Mouse (Mus musculus) lung, adult 2 months (tissue): Measurements from ENCODE around the gene Cldn24. TPM values are rescaled to one million over a fixed set of nuclear protein-coding genes. Genes with fewer than 3 reads are reported as not detected.

Experiments used
- DNase-seq: peaks from one replicate; pipeline ENCODE4 v3.0.0; 2022
- H3K4me1 ChIP-seq: fragments of 200-500 bp; 2 replicates; pipeline ENCODE4 v1.6.1; 2011; ENCODE audit warnings: low read length; ENCODE audit not compliant: control insufficient read depth, insufficient read depth
- H3K4me3 ChIP-seq: fragments of 200-500 bp; replicated peaks from 2 replicates; pipeline ENCODE3; 2011; ENCODE audit warnings: low read depth, mild to moderate bottlenecking, control low read depth, low read length; ENCODE audit errors: extremely low read depth
- CTCF ChIP-seq: fragments of 200-500 bp; IDR thresholded peaks from 2 replicates; pipeline ENCODE4 v1.5.1; 2011; ENCODE audit warnings: mild to moderate bottlenecking, low read length, control low read depth; ENCODE audit not compliant: insufficient read depth
- POLR2A ChIP-seq: fragments of 200-500 bp; IDR thresholded peaks from 2 replicates; pipeline ENCODE4 v1.6.1; 2011; ENCODE audit warnings: low read depth, mild to moderate bottlenecking, control low read depth, low read length, borderline replicate concordance; ENCODE audit errors: extremely low read depth
- WGBS: fragments of 180-500 bp; shearing (Covaris S2); methylation state at CpG from one replicate; pipeline ENCODE4 v1.1.7; 2018; 5-methylcytosine and 5-hydroxymethylcytosine counted together
- polyA plus RNA-seq: library from polyadenylated mRNA; depleted of rRNA; stranded (reverse); fragments of >200 nt; gene quantifications from 2 replicates; pipeline ENCODE4 v1.2.3, GENCODE M21; 2012; rRNA removed

Gene Cldn24
- polyA plus RNA-seq, 1 experiment, result not detected

DNA sequence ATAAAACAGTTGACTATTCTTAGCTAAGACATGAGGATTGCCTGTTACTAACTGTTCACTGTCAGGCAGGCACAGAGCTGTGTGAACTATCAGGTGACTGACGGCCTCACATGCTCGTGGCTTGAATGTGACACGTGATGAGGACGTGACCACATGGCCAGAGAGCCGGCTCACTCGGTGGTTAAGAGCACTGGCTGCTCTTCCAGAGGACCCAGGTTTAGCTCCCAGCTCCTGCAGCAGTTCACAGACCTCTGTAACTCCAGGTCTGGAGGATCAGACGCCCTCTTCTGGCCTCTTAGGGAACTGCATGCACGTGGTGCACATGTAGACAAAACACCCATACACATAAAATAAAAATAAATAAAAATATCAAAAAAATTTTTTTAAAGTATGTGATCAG, 27.9 kb downstream of the Cldn24 start:
- DNase-seq, result no peak
- TF ChIP-seq POLR2A, result no peak
- peak; percentile 48 for TF ChIP-seq CTCF
- Histone ChIP-seq H3K4me3 (no peak overlapping the region), H3K4me1 (peaks cover 2% of the 10 kb centered on the region; the same call in 1 of the 2 replicates)
- 83% methylated on average over 8 of the region's 8 CpGs for WGBS

DNA sequence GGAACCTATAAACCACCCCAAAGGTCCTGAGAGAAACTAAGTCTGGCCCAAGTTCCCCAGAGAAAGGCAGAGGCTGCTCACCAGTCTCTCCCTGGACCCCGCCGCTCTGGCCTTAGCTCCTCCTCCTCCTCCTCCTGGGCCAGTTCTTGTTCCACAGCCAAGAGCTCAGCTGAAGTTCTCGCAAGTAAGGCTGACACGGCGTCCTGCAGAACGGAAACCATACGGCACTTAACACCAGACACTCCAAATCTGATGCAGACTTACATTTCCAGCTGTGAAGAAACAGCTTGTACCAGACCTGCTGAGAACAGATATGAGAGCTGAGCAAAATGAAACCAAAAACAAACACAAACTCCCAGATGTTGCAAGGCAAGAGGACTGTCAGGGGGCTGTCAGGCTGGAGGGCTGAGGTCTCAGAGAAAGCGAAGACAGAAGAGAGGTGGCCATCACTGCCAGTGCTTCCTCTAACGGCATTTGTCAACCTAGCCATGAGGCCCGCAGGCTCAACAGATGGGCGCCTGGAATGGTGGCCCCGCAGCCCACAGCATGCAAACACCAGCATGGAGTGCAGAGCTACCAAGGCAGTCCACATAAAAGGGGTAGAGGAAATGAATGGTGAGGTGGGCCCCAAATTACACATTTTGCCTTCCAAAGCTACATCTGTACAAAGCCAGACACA, 30.0 kb downstream of the Cldn24 start:
- DNase-seq, result peak; percentile 17
- Histone ChIP-seq H3K4me3 (peak overlapping the region; percentile 39), H3K4me1 (peaks cover 2% of the 10 kb centered on the region; the same call in 1 of the 2 replicates)
- TF ChIP-seq POLR2A (no peak), CTCF (no peak)
- WGBS, result 54% methylated on average over 12 of the region's 12 CpGs

DNA sequence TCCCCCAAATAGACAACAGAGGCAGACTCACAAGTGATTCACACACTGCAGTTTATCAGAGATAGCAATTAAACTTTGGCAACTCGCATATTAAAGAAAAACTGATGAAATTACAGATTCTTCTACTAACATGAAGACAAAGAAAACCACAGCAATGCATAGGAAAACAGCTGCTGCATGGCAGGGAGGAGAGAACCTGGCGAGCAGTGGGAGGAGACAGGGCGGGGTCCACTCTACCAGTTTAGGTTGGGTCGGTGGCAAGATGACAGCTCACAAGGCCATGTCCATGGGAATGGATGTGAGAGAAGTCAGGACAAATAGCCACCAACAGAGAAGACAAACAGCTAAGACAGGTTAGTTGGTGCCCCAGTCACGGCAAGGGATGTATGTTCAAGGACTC, 30.8 kb downstream of the Cldn24 start:
- WGBS, result 77% methylated on average over 5 of the region's 5 CpGs
- no peak for DNase-seq

GRCm38 (mm10) chr8:47853356-47853755, 31.4 kb downstream of the Cldn24 start:
- Histone ChIP-seq H3K4me1 (peaks cover 2% of the 10 kb centered on the region; the same call in 1 of the 2 replicates), H3K4me3 (no peak overlapping the region)
- no peak for TF ChIP-seq POLR2A
- TF ChIP-seq CTCF, result no peak
- no peak for DNase-seq
- 85% methylated on average over 5 of the region's 5 CpGs for WGBS

More for the DNA sequence above, 30.8 kb downstream of the Cldn24 start:
- Histone ChIP-seq H3K4me1 (peaks cover 2% of the 10 kb centered on the region; the same call in 1 of the 2 replicates), H3K4me3 (no peak overlapping the region)
- TF ChIP-seq CTCF (no peak), POLR2A (no peak)

- no peak overlapping the region for H3K4me3 ChIP-seq
- WGBS, result 93% methylated on average over 12 of the region's 12 CpGs
- H3K4me1 ChIP-seq, result no peaks in the 10 kb centered on the region
- no peak for TF ChIP-seq POLR2A
- no peak for TF ChIP-seq CTCF
- DNase-seq, result no peak
Observed at GRCm38 (mm10) chr8:47859259-47859658, 37.3 kb downstream of the Cldn24 start.

GRCm38 (mm10) chr8:47866568-47866967, 44.6 kb downstream of the Cldn24 start:
- Histone ChIP-seq H3K4me1 (no peaks in the 10 kb centered on the region), H3K4me3 (no peak overlapping the region)
- TF ChIP-seq CTCF (no peak), POLR2A (no peak)
- WGBS, result 82% methylated on average over 8 of the region's 8 CpGs
- DNase-seq, result no peak

DNA sequence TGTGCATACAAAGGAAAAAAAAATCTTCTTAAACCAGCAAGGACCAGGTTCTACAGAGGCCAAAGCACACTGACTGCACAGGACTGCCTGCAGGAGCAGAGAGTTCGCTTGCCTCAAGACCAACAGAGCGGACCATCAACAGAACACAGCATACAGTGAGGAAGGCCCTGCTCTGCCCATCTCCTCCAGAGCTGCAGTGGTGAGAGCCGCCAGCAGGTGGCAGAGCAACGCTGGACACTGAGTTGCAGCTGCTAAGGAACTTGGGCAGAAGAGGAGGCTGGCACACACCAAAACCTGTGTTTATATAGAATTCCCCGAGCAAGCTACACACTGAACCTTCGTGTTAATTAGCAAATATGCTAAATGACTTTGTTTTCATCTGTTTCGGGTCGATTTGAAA, 45.1 kb downstream of the Cldn24 start:
- peak; percentile 83 for DNase-seq
- Histone ChIP-seq H3K4me1 (no peaks in the 10 kb centered on the region), H3K4me3 (no peak overlapping the region)
- TF ChIP-seq CTCF (peak; percentile 94), POLR2A (no peak)
- WGBS, result 23% methylated on average over 8 of the region's 8 CpGs

Other genes with a start within 250 kb of the Cldn24 start
- 2.1 and 6.4 TPM in 2 replicates for gene Ing2, start 146.6 kb upstream of the Cldn24 start, polyA plus RNA-seq
- gene Cdkn2aip, start 108.2 kb upstream of the Cldn24 start, polyA plus RNA-seq, result 9.6 and 16.3 TPM in 2 replicates
- gene Cldn22, start 2.3 kb downstream of the Cldn24 start, polyA plus RNA-seq, result 1.6 and 2.7 TPM in 2 replicates
- 24.7 and 25.5 TPM in 2 replicates for gene Wwc2, start 168.8 kb downstream of the Cldn24 start, polyA plus RNA-seq